Mouse (Mus musculus): Measurements from ENCODE around the gene Flad1. TPM values are rescaled to one million over a fixed set of nuclear protein-coding genes. Genes with fewer than 3 reads are reported as not detected.

The Flad1 gene
- polyA plus RNA-seq, 2 experiments = 26.8 to 32.8 TPM

- H3K9ac ChIP-seq (ENCODE audit: low read depth, low read length, severe bottlenecking) = peak overlapping the region; percentile 38
- ATAC-seq (ENCODE audit: low FRiP score, low read depth) = peak; percentile 16; the same call in 1 of the 2 replicates
- no peaks in the 10 kb centered on the region for H3K9me3 ChIP-seq (ENCODE audit: control insufficient read depth, low read length)
- H3K27me3 ChIP-seq (ENCODE audit: control insufficient read depth, insufficient read depth, low read length) = peaks cover 6% of the 10 kb centered on the region; the same call in 1 of the 2 replicates
- H3K27ac ChIP-seq (replicated peaks; ENCODE audit: low read depth, low read length) = peak overlapping the region; percentile 59; the same call in 1 of the 2 replicates
- no peak for TF ChIP-seq POLR2A (IDR thresholded peaks at IDR 0.05; ENCODE audit: borderline replicate concordance, extremely low read depth, insufficient read depth, insufficient read length)
- H3K4me3 ChIP-seq (replicated peaks; ENCODE audit: low read length) = peak overlapping the region; percentile 37
- H3K4me2 ChIP-seq (replicated peaks; ENCODE audit: low read depth, low read length, severe bottlenecking) = peak overlapping the region; percentile 99
- peaks cover 36% of the 10 kb centered on the region for H3K4me1 ChIP-seq (ENCODE audit: control insufficient read depth, insufficient read depth, low read length)
- WGBS = under 1% methylated on average over 12 of the region's 12 CpGs
- no peaks in the 10 kb centered on the region for H3K36me3 ChIP-seq (ENCODE audit: control insufficient read depth, insufficient read depth, low read length)
- DNase-seq (ENCODE audit: low spot score) = peak; percentile 88
Measured at GRCm38 (mm10) chr3:89394894-89395256, 16.8 kb downstream of the Flad1 start.

GRCm38 (mm10) chr3:89394006-89394893 lies 17.4 kb downstream of the Flad1 start, which contains the start of gene Zbtb7b:
Gene Zbtb7b, minus strand, starts transcription at chr3:89394776.
- peak within 1 kb of the TSS; percentile 67 for H3K27ac ChIP-seq (replicated peaks; ENCODE audit: low read depth, low read length)
- ATAC-seq (ENCODE audit: low FRiP score, low read depth) = peak; percentile 35
- peak within 1 kb of the TSS; percentile 37 for H3K4me3 ChIP-seq (replicated peaks; ENCODE audit: low read length)
- peak; percentile 63 for DNase-seq (ENCODE audit: low spot score)
- H3K9ac ChIP-seq (ENCODE audit: low read depth, low read length, severe bottlenecking) = peak within 1 kb of the TSS; percentile 58
- no peak for TF ChIP-seq POLR2A (IDR thresholded peaks at IDR 0.05; ENCODE audit: borderline replicate concordance, extremely low read depth, insufficient read depth, insufficient read length)
- peaks cover 6% of the 10 kb centered on the region; the same call in 1 of the 2 replicates for H3K27me3 ChIP-seq (ENCODE audit: control insufficient read depth, insufficient read depth, low read length)
- no peaks in the 10 kb centered on the region for H3K36me3 ChIP-seq (ENCODE audit: control insufficient read depth, insufficient read depth, low read length)
- H3K4me2 ChIP-seq (replicated peaks; ENCODE audit: low read depth, low read length, severe bottlenecking) = peak within 1 kb of the TSS; percentile 99
- H3K9me3 ChIP-seq (ENCODE audit: control insufficient read depth, low read length) = no peaks in the 10 kb centered on the region
- H3K4me1 ChIP-seq (ENCODE audit: control insufficient read depth, insufficient read depth, low read length) = peaks cover 36% of the 10 kb centered on the region
- under 1% methylated on average over 38 of the region's 42 CpGs for WGBS

GRCm38 (mm10) chr3:89393605-89394004 lies 18.1 kb downstream of the Flad1 start:
- H3K27ac ChIP-seq (replicated peaks; ENCODE audit: low read depth, low read length) = peak overlapping the region; percentile 49; the same call in 1 of the 2 replicates
- peaks cover 6% of the 10 kb centered on the region; the same call in 1 of the 2 replicates for H3K27me3 ChIP-seq (ENCODE audit: control insufficient read depth, insufficient read depth, low read length)
- H3K9ac ChIP-seq (ENCODE audit: low read depth, low read length, severe bottlenecking) = peak overlapping the region; percentile 28; the same call in 1 of the 2 replicates
- peak; percentile 91 for ATAC-seq (ENCODE audit: low FRiP score, low read depth)
- 2% methylated on average over 15 of the region's 15 CpGs for WGBS
- H3K4me2 ChIP-seq (replicated peaks; ENCODE audit: low read depth, low read length, severe bottlenecking) = peak overlapping the region; percentile 99
- no peaks in the 10 kb centered on the region for H3K9me3 ChIP-seq (ENCODE audit: control insufficient read depth, low read length)
- H3K36me3 ChIP-seq (ENCODE audit: control insufficient read depth, insufficient read depth, low read length) = no peaks in the 10 kb centered on the region
- peak; percentile 95 for DNase-seq (ENCODE audit: low spot score)
- peak overlapping the region; percentile 37 for H3K4me3 ChIP-seq (replicated peaks; ENCODE audit: low read length)
- H3K4me1 ChIP-seq (ENCODE audit: control insufficient read depth, insufficient read depth, low read length) = peaks cover 36% of the 10 kb centered on the region
- peak; percentile 38; the same call in 1 of the 2 replicates for TF ChIP-seq POLR2A (IDR thresholded peaks at IDR 0.05; ENCODE audit: borderline replicate concordance, extremely low read depth, insufficient read depth, insufficient read length)

- no peak overlapping the region; the same call in 1 of the 2 replicates for H3K27ac ChIP-seq (replicated peaks; ENCODE audit: low read depth, low read length)
- H3K4me1 ChIP-seq (ENCODE audit: control insufficient read depth, insufficient read depth, low read length) = peaks cover 36% of the 10 kb centered on the region
- H3K9ac ChIP-seq (ENCODE audit: low read depth, low read length, severe bottlenecking) = peak overlapping the region; percentile 55; the same call in 1 of the 2 replicates
- peak overlapping the region; percentile 99 for H3K4me2 ChIP-seq (replicated peaks; ENCODE audit: low read depth, low read length, severe bottlenecking)
- ATAC-seq (ENCODE audit: low FRiP score, low read depth) (no peak), DNase-seq (ENCODE audit: low spot score) (no peak)
- no peaks in the 10 kb centered on the region for H3K9me3 ChIP-seq (ENCODE audit: control insufficient read depth, low read length)
- peak overlapping the region; percentile 37 for H3K4me3 ChIP-seq (replicated peaks; ENCODE audit: low read length)
- H3K27me3 ChIP-seq (ENCODE audit: control insufficient read depth, insufficient read depth, low read length) = peaks cover 6% of the 10 kb centered on the region; the same call in 1 of the 2 replicates
- no peak for TF ChIP-seq POLR2A (IDR thresholded peaks at IDR 0.05; ENCODE audit: borderline replicate concordance, extremely low read depth, insufficient read depth, insufficient read length)
- H3K36me3 ChIP-seq (ENCODE audit: control insufficient read depth, insufficient read depth, low read length) = no peaks in the 10 kb centered on the region
- WGBS = 5% methylated on average over 13 of the region's 24 CpGs
Measured at GRCm38 (mm10) chr3:89392871-89393311, 18.8 kb downstream of the Flad1 start.
